Mouse (Mus musculus): ENCODE measurements around the gene Aurkc.
"Not testable (repeated sequence)": the region's sequence is repeated elsewhere in the genome, so short reads cannot be mapped to it uniquely, and the experiment has no call there.

DNA sequence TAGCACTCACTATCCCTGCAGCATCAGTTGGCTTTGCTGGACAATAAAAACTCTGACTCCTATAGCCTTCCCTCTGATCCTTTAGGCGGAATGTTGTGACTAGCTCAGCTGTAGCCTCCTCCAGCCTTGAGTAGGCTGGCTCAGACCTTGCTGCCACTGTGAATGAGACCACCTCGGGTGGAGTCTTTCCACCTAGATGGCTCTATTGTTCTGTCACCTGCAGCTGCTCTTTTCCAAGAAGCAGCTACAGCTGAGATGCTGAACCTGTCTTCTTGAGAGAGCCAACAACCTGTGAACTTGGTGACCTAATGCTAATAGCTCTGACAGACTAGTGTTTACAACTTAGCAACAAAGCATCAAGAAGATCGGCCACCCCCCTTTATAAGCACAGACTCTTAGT, 3.8 kb downstream of the Aurkc start:
- TF ChIP-seq POLR2A (IDR thresholded peaks at IDR 0.05; ENCODE audit: borderline replicate concordance, control insufficient read depth, low read depth, low read length); CTCF (IDR thresholded peaks at IDR 0.05; ENCODE audit: control insufficient read depth, insufficient read depth, low read length): not testable (repeated sequence)

All from bone marrow, adult 2 months (tissue).